Mouse (Mus musculus) forebrain, embryonic 11.5 days (tissue): ENCODE results near the gene B3galt1. TPM values are rescaled to one million over a fixed set of nuclear protein-coding genes. Genes with fewer than 3 reads are reported as not detected.

Source experiments
- ATAC-seq: fragments of 200-750 bp; cut with Nextera tagmentation; replicated peaks from 2 replicates; pipeline ENCODE4 v1.8.0; 2017; ENCODE audit warnings: moderate TSS enrichment; ENCODE audit not compliant: low FRiP score
- DNase-seq: peaks from one replicate; pipeline ENCODE4 v3.0.0-alpha.2; 2017; ENCODE audit warnings: low spot score
- H3K27ac ChIP-seq: fragments of 300-500 bp; sonication (generic); 2 replicates; pipeline ENCODE4 v1.5.1; 2014; ENCODE audit warnings: low read depth, low read length
- H3K27me3 ChIP-seq: fragments of 300-500 bp; sonication (generic); 2 replicates; pipeline ENCODE4 v1.6.1; 2014; ENCODE audit warnings: mild to moderate bottlenecking, low read length, mixed read lengths; ENCODE audit not compliant: control insufficient read depth, insufficient read depth
- H3K36me3 ChIP-seq: fragments of 300-500 bp; sonication (generic); 2 replicates; pipeline ENCODE4 v1.6.1; 2014; ENCODE audit warnings: mild to moderate bottlenecking, low read length, moderate library complexity, mixed read lengths; ENCODE audit not compliant: control insufficient read depth, insufficient read depth
- H3K4me1 ChIP-seq: fragments of 300-500 bp; sonication (generic); replicated peaks from 2 replicates; pipeline ENCODE4 v1.6.1; 2014; ENCODE audit warnings: low read length, mixed read lengths; ENCODE audit not compliant: control insufficient read depth, insufficient read depth
- H3K4me2 ChIP-seq: fragments of 300-500 bp; sonication (generic); 2 replicates; pipeline ENCODE4 v1.6.1; 2014; ENCODE audit warnings: low read depth, mild to moderate bottlenecking, low read length, moderate library complexity, mixed read lengths; ENCODE audit not compliant: severe bottlenecking
- H3K4me3 ChIP-seq: fragments of 300-500 bp; sonication (generic); 2 replicates; pipeline ENCODE4 v1.5.1; 2014; ENCODE audit warnings: low read depth, low read length
- H3K9ac ChIP-seq: fragments of 300-500 bp; sonication (generic); 2 replicates; pipeline ENCODE4 v1.6.1; 2014; ENCODE audit warnings: low read length
- H3K9me3 ChIP-seq: fragments of 300-500 bp; sonication (generic); 2 replicates; pipeline ENCODE4 v1.6.1; 2016; ENCODE audit warnings: low read length, mixed read lengths; ENCODE audit not compliant: control insufficient read depth
- WGBS: fragments of 180-500 bp; shearing (Covaris S2); extraction: QIAGEN DNeasy Blood & Tissue Kit; methylation state at CpG from one replicate; pipeline ENCODE4 v1.1.7; 2014; 5-methylcytosine and 5-hydroxymethylcytosine counted together
- polyA plus RNA-seq: library from polyadenylated mRNA; unstranded; fragments of >200 nt; fragmentation: Nextera tagmentation; extraction: Ambion mirVana; gene quantifications from 2 replicates; pipeline ENCODE4 v1.2.1, GENCODE M21; 2014

Gene B3galt1
- polyA plus RNA-seq, 1 experiment from 2014 or later = 13.4 TPM

DNA sequence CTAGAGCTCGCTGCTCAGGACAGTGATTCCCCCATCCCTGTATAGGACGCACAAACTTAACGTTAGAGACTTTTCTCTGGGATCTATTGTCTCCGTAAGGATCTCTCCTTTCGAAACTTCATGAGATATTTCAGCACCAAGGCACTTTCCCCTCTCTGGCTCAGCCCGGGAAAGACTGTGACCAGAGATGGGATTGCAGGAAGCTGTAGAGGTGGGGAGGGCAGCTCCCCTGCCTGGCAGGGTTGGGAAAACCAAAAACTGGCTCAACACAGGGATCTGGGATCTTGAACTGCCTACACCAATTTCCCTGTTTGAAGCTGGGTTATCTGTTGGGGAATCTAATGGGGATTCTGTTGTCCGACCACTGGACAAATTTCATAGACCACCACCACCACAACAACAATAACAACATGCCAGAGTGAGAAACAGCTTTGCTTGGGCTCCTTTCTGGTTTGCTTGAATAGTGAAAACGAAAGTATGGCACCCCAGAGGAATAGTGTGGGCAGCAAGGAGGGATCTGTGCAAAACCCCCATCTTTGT is 1.5 kb downstream of the B3galt1 start:
- peak overlapping the region; percentile 74 for H3K4me3 ChIP-seq
- no peak overlapping the region; the same call in 1 of the 2 replicates for H3K9ac ChIP-seq
- H3K36me3 ChIP-seq = no peaks in the 10 kb centered on the region
- WGBS = 11% methylated on average over 8 of the region's 8 CpGs
- DNase-seq (no peak), ATAC-seq (no peak)
- peak overlapping the region; percentile 93 for H3K4me2 ChIP-seq
- no peaks in the 10 kb centered on the region; the same call in 1 of the 2 replicates for H3K4me1 ChIP-seq
- H3K9me3 ChIP-seq = no peaks in the 10 kb centered on the region
- H3K27me3 ChIP-seq = no peaks in the 10 kb centered on the region
- H3K27ac ChIP-seq = no peak overlapping the region

DNA sequence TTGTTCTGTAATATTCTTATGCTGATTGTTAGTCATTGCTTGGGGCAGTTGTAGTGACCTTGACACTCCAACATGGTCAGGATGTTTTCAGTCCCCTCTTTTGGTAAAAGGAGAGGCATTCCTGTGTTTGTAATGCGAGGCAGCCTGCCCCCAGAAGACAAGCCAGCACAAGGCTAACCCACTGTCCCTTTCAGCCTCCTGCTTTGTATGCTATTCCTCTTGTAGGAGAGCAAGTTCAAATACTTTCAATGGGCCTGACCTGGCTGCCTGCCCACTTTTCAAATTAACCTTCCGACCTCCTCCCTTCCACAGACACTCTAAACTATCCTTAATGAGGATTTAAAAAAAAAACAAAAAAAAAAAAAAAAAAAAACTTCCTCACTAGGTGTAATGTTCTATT is 11.0 kb downstream of the B3galt1 start:
- WGBS = 30% methylated on average over 2 of the region's 2 CpGs
- Histone ChIP-seq H3K27ac (no peak overlapping the region), H3K9me3 (no peaks in the 10 kb centered on the region), H3K36me3 (no peaks in the 10 kb centered on the region), H3K4me3 (no peak overlapping the region), H3K27me3 (no peaks in the 10 kb centered on the region), H3K9ac (no peak overlapping the region), H3K4me2 (no peak overlapping the region), H3K4me1 (no peaks in the 10 kb centered on the region)
- DNase-seq (peak; percentile 52), ATAC-seq (peak; percentile 30)

DNA sequence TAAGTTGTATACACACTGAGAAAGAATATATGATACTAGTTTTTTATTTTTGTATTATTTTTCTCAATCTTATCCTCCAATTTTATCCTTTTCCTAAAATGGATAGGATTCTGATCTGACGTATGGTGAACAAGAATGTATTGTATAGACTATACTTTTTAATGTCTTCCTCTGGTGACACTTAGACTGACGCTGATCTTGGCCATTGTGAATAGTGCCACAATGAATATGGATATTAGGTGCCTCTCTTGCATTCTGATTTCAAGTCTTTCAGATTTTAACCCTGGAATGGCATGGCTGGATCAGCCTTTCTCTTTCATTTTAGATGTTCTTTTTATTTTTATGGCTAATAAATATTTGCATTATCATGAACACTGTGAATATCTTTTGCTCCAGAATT is 17.4 kb downstream of the B3galt1 start:
- no peaks in the 10 kb centered on the region for H3K9me3 ChIP-seq
- H3K9ac ChIP-seq = no peak overlapping the region
- no peaks in the 10 kb centered on the region for H3K4me1 ChIP-seq
- no peaks in the 10 kb centered on the region for H3K36me3 ChIP-seq
- no peak overlapping the region for H3K4me3 ChIP-seq
- DNase-seq = no peak
- H3K27ac ChIP-seq = no peak overlapping the region
- no peak for ATAC-seq
- WGBS = 52% methylated on average over 2 of the region's 2 CpGs
- no peak overlapping the region for H3K4me2 ChIP-seq
- H3K27me3 ChIP-seq = no peaks in the 10 kb centered on the region

DNA sequence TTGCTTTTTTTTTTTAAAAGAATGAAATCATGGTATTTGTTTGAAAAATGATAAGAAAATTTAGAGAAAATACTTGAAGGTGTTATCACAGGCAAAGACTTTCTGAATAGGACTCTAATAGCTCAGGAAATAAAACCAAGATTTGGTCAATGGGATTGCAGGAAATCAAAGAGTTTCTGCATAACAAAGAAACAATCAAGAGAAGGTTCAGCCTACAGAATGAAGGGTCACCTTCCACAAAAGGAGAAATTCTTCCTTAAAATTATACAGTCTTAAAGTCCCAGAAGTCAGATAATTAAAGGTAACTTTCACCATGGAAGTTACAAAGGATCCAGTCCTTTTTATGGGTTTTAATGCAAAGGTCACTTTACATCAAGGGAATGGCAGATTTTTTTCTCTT is 24.7 kb downstream of the B3galt1 start:
- Histone ChIP-seq H3K9ac (no peak overlapping the region), H3K36me3 (no peaks in the 10 kb centered on the region), H3K4me2 (no peak overlapping the region), H3K27ac (no peak overlapping the region), H3K27me3 (no peaks in the 10 kb centered on the region), H3K4me1 (no peaks in the 10 kb centered on the region), H3K9me3 (no peaks in the 10 kb centered on the region), H3K4me3 (no peak overlapping the region)
- ATAC-seq (no peak), DNase-seq (no peak)

DNA sequence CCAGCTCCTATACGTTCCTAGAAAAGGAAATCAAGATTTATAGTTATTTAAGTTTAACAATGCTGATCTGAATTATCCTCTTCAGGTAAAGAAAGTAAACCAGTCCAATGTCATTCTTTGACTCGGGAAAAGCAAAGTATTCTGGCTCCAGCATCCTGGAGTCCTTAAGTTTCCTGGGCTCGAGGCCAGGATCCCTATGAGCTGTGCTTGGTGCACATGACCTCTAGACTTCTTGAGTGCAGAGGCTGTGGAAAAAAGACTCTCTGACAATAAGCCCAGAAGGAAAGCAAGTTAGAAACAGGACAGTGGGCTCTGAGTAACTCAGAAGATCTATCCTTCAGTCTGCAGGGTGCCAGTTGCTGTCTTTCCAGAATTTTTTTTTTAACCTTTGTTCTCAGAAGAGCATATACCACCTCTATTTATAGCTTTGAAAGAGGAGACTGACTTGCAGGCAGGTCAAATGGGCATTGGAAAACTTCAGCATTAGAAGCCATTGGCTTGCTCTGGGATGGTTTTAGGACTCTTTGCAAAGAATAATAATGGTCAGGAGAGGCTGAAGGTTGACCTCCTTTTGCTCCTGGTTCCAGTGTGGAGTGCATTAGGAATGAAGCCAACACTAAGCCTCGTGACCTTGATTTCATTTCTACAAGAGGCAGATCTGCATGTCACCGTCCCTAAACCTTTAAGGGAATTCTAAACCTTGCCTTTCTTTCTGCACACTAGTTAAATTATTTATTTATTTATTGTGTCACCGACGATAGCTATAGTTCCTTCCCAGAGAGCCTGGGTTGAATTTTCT is 26.4 kb downstream of the B3galt1 start:
- H3K27me3 ChIP-seq = no peaks in the 10 kb centered on the region
- H3K4me3 ChIP-seq = no peak overlapping the region
- 89% methylated on average over 7 of the region's 7 CpGs for WGBS
- H3K4me1 ChIP-seq = no peaks in the 10 kb centered on the region
- no peak for DNase-seq
- no peaks in the 10 kb centered on the region for H3K9me3 ChIP-seq
- H3K4me2 ChIP-seq = no peak overlapping the region
- H3K9ac ChIP-seq = no peak overlapping the region
- no peak for ATAC-seq
- H3K27ac ChIP-seq = no peak overlapping the region
- no peaks in the 10 kb centered on the region for H3K36me3 ChIP-seq

DNA sequence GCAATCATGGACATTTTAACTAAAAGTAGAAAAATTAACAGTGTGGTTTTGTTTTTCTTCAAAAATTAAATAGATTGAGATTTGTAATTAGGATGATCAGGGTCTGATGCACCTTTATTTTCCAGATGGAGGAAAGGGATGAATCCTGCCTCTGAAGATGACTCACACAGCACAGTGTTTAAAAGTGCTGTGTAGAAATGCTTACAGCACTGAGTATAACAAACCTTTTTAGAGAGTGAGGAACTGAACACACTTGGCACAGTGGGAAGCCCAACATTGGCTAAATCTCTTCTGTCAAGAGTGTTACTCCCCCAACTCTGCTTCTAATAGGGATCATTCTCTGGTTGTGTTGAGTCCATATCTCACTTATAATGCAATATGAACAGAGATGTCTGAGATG is 57.2 kb downstream of the B3galt1 start:
- ATAC-seq (no peak), DNase-seq (no peak)
- no peak overlapping the region for H3K9ac ChIP-seq
- no peak overlapping the region for H3K27ac ChIP-seq
- no peaks in the 10 kb centered on the region for H3K27me3 ChIP-seq
- no peak overlapping the region for H3K4me3 ChIP-seq
- H3K36me3 ChIP-seq = no peaks in the 10 kb centered on the region
- no peaks in the 10 kb centered on the region for H3K9me3 ChIP-seq
- no peak overlapping the region for H3K4me2 ChIP-seq
- no peaks in the 10 kb centered on the region for H3K4me1 ChIP-seq

DNA sequence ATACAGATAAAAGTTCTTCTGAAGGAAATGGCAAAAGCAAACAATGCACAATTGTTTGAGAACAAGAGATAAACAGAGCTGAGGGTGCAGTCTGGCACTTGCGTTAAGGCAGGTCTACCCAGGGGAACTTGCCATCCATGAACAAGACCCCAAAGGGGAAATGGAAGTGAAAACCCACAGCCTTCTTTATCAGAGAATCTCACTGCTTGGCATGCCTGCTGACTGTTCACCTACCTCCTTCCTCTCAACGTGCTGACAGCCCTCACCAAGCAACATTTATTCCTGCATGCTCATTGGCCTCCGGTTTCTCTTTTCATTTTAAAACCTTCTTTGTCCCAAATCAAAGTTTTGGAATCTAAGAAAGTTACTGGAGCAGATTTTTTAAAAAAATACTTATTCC is 62.0 kb downstream of the B3galt1 start:
- no peaks in the 10 kb centered on the region for H3K36me3 ChIP-seq
- WGBS = 80% methylated on average over 3 of the region's 3 CpGs
- no peak overlapping the region for H3K4me2 ChIP-seq
- no peak for DNase-seq
- no peaks in the 10 kb centered on the region for H3K27me3 ChIP-seq
- no peaks in the 10 kb centered on the region for H3K4me1 ChIP-seq
- H3K4me3 ChIP-seq = no peak overlapping the region
- no peak overlapping the region for H3K27ac ChIP-seq
- ATAC-seq = no peak
- H3K9me3 ChIP-seq = no peaks in the 10 kb centered on the region
- H3K9ac ChIP-seq = no peak overlapping the region

DNA sequence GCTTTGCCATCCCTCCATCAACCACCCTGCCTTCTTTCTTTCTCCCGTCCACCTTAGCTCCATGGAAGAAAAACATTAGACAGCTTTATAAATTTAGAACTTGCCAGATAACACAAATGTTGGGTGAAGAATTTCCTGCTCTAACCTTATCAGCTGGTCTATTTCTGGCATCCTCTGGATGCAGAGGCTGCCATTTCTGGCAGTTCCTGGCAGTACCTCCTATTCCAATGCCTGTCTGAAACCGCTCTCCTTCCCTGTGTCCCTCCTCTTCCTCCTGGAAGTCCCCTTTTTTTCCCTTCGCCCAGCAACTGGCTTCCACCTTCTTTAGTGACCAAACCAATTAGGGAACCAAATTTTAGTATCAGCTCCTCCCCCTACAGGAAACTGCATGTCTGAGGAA is 62.6 kb downstream of the B3galt1 start:
- Histone ChIP-seq H3K4me2 (no peak overlapping the region), H3K9ac (no peak overlapping the region), H3K27ac (no peak overlapping the region), H3K36me3 (no peaks in the 10 kb centered on the region), H3K9me3 (no peaks in the 10 kb centered on the region), H3K4me3 (no peak overlapping the region), H3K27me3 (no peaks in the 10 kb centered on the region), H3K4me1 (no peaks in the 10 kb centered on the region)
- WGBS = 81% methylated on average over 3 of the region's 3 CpGs
- DNase-seq = no peak
- ATAC-seq = no peak

DNA sequence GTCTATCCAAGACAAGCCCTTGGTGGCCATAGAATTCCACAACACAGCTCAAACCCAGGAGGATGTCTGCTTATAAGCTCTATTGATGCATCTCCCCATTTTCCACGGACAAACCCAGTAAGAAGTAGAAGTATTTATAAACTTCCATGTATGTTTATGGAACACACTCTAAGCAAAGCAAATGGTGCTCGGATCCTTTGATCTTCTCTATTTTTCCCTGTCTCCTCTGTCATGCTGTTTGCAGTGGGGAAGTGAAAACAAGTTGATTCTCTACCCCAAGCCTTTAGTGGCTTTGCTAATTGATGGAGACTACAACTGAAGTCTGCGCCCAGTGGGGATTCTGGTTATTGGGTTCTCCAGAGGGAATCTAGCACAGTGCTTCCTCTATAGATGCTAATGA is 89.2 kb downstream of the B3galt1 start:
- no peak overlapping the region for H3K4me3 ChIP-seq
- H3K36me3 ChIP-seq = no peaks in the 10 kb centered on the region
- no peak for DNase-seq
- H3K9ac ChIP-seq = no peak overlapping the region
- no peak overlapping the region for H3K27ac ChIP-seq
- WGBS = 72% methylated on average over 3 of the region's 3 CpGs
- no peak overlapping the region for H3K4me2 ChIP-seq
- no peak for ATAC-seq
- no peaks in the 10 kb centered on the region for H3K9me3 ChIP-seq
- H3K27me3 ChIP-seq = no peaks in the 10 kb centered on the region
- no peaks in the 10 kb centered on the region for H3K4me1 ChIP-seq
